Mouse (Mus musculus) mouse embryonic stem cell (cell line): ENCODE measurements around the gene Letmd1.

Experiments
- in situ Hi-C, 2 experiments: fragments of 300-500 bp; cut with MboI; formaldehyde crosslinking; loops; 1 replicate in 1 of 2; 3 replicates in 1 of 2; pipeline ENCODE4 v1.14.3; 2019 to 2020; ENCODE audit warnings: low sequenced_read_pairs in 2 of 2, low pct_unique_long_range_greater_than_20kb in 1 of 2, mixed read lengths in 1 of 2; ENCODE audit not compliant: unreplicated experiment in 1 of 2

Letmd1 gene

GRCm38 (mm10) chr15:100448572-100448971, 20.3 kb upstream of the Letmd1 start:
- in situ Hi-C loops: no loop called here

- in situ Hi-C loops: no loop called here
Observed at GRCm38 (mm10) chr15:100449495-100449894, 19.3 kb upstream of the Letmd1 start.

GRCm38 (mm10) chr15:100451245-100451644, 17.6 kb upstream of the Letmd1 start:
- in situ Hi-C loops: no loop called here

DNA sequence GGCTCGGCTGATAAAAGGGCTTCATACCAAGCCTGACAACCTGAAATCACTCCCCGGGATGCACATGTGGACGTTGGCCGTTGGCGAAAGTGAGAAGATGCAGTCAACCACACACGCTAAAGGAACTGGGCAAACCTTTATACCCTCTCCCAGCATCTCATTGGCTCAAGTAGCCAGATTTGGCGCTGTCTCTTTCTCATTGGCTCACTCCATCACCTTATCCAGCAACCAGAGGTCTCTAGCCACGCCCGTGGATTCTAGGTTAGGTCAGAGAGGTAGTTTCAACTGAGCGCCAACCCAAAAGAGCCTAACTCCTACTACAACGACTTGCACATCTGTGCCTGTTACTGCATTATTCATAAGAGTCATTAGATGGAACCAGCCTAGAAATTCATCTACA, 16.3 kb upstream of the Letmd1 start:
- in situ Hi-C loops: no loop called here

DNA sequence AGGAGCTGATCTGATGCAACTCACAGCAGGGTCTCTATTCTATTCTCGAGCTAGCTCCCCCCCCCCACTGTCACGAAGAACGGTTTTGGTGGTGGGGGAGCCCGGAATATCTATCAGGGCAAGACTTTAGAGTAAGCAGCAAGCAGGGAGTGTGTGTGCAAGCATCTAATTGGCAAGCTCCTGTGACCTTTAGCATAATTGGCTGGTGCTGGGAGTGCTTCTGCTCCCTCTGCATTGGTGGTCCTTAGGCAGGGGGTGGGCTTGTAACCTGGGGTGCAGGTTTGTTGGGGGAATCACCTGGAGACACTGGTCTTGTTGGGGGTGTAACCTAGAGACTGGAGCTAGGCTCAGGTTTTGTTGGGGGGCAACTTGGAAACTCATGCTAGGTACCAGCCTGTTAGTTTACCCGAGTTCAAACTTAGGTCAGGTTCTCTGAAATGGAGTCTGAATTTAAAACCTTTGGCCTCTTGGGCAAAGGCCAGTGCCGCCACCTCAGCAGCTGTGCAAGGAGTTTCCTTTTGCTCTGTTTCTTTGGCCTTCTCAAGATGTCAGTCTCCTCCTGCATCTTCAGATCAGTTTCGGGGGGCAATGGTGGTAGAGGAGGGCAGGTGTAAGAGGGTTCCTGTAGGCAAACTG, 12.3 kb upstream of the Letmd1 start:
- in situ Hi-C loops: no loop called here

- in situ Hi-C loops: no loop called here
Observed at GRCm38 (mm10) chr15:100457340-100457739, 11.5 kb upstream of the Letmd1 start.

DNA sequence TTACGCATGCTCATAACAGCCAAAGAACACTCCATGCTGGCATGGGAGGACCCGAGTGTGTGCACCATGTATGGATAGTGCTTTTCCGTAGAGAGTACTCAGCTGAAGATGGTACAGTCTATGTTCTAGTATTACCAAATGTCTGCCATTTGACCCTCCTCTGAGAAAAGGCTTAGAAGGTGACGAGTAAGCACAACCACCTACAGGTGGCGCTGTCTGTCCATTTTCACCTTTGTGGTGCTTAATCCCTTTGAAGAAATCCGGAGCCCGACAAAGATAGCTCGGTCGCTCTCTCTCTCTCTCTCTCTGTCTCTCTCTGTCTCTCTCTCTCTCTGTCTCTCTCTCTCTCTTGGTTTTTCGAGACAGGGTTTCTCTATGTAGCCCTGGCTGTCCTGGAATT, 10.8 kb upstream of the Letmd1 start:
- in situ Hi-C loops: no loop called here

GRCm38 (mm10) chr15:100460942-100461341, 7.9 kb upstream of the Letmd1 start:
- in situ Hi-C loops: loop anchor here (5.0 kb wide), 2 partner anchors 151 to 216 kb away; no protein-coding TSS in a partner anchor

DNA sequence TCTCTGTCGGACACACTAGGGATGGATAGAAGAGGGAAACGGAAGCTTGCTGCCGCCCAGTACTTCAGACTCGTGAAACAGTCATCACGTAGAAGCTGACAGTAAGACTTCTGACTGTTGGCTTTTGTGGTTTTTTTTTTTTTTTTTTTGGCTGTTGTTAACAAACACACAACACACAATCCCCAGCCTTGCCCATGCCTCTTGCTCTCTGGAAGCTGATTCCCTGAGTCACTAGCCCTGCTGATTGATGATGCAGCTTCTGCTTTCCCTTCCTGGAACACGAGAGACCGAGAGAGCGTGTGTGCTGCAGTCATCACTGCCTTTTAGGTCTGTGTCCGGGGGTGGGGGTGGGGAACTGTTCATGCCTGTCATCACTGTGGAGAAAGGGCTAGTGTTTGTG, 7.2 kb upstream of the Letmd1 start:
- in situ Hi-C loops: loop anchor here (5.0 kb wide), 2 partner anchors 151 to 216 kb away; no protein-coding TSS in a partner anchor

GRCm38 (mm10) chr15:100462086-100462485, 6.7 kb upstream of the Letmd1 start:
- in situ Hi-C loops: loop anchor here (5.0 kb wide), 2 partner anchors 150 to 215 kb away; no protein-coding TSS in a partner anchor

DNA sequence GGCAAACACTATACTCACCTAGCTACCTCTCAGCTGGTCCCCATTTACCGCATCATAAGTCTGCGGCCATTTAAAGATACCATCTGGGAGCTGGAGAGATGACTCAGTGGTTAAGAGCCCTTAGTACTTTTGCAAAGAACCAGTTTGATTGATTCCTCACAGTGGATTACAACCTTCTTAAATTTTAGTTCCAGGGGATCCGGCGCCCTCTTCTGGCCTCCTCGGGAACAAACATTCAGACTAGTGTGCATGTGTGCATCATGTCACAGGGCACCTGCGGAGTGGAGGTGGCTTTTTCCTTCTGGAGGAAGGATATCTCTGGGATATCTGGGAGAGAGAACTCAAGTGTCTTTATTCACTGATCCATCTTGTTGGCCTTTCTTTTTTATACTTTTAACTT, 5.1 kb upstream of the Letmd1 start:
- in situ Hi-C loops: loop anchor here (5.0 kb wide), 2 partner anchors 149 to 214 kb away; no protein-coding TSS in a partner anchor

DNA sequence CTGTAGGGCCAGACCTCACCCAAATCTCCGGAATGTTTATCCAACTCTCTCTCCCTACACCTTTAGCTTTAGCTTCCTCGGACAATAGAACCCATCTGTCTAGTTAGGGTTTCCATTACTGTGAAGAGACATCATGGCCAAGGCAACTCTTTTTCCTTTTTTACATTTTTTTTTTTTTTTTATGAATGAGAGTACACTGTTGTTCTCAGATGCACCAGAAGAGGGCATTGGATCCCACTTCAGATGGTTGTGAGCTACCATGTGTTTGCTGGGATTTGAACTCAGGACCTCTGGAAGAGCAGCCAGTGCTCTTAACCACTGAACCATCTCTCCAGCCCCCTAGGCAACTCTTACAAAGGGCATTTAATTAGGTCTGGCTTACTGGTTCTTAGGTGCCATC, 3.4 kb upstream of the Letmd1 start:
- in situ Hi-C loops: no loop called here

DNA sequence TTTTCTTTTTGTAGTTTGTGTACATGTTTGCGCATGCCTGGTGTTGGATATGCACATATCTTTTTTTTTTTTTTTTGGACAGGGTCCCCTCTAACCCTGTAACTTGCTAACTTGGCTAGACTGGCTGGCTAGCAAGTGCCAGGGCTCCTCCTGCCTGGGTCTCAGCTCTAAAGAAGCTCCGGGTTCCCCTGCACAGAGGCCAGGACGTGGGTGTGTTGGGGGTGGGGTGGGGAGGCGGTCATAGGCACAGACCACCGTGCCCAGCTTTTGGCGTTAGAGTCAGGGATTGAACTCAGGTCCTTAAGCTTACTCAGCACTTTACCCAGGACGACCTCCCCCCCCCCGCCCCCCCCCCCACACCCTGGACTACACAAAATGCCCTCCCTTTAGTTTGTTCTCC, 1.1 kb upstream of the Letmd1 start:
- in situ Hi-C loops: no loop called here

GRCm38 (mm10) chr15:100469189-100469545, 344 bp downstream of the Letmd1 start:
- in situ Hi-C loops: no loop called here

DNA sequence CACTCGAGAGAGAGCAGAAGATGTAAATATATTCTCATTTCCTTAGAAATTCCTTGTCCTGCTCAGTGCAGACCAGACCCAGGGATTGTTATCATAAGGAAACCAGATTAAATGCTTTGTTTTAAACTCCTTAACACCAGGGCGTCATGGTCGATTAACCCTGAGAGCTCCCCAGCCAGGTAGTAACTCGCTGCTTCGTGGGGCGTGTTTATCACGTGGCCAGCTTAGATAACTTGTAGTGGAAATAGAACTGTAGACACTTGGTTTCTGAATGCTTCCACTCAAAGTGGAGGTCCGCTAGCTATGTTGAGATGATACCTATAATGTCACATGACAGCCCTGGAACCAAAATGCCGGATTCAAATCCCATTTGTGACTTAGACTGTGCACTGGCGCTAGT, 1.2 kb downstream of the Letmd1 start:
- in situ Hi-C loops: no loop called here

- in situ Hi-C loops: no loop called here
Observed at GRCm38 (mm10) chr15:100473926-100474503, 5.2 kb downstream of the Letmd1 start.

- in situ Hi-C loops: no loop called here
Observed at GRCm38 (mm10) chr15:100478351-100478750, 9.5 kb downstream of the Letmd1 start.

DNA sequence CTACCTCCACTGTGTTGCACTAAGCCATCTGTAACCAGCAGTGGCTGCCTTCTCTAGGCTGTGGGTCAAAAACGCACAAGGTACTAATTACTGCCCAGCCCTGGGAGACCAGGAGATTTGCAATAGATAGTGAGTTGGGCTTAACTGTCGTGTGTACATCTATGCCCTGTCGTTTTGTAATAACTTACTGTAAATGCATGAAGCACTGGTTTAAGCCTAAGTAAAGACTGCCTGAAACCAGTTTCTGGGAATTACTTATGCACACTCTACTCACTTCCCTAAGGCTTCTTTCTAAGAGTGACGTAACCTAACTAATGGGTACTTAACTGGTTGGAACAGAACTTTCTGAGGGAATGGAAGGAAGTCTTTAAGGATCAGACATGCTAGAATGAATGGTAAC, 10.1 kb downstream of the Letmd1 start:
- in situ Hi-C loops: no loop called here

DNA sequence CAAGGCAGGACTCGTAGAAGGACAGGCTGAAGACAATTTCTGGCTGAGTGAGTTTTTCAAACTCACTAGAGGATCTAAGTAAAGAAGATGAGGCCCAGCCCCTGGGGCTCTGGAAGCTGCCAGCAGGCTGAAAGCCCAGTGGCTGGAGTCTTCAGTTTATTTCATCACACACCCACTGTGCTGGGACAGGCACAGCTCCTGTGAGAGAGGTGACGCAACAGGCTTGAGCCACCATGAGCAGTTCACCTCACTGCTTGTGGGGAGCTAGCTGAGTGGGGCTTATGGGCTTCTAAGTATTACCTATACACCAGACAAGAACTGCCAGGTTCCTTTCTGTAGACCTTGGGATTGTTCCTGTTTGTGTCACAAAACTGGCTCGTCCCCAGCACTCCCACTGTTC, 16.8 kb downstream of the Letmd1 start:
- in situ Hi-C loops: no loop called here

DNA sequence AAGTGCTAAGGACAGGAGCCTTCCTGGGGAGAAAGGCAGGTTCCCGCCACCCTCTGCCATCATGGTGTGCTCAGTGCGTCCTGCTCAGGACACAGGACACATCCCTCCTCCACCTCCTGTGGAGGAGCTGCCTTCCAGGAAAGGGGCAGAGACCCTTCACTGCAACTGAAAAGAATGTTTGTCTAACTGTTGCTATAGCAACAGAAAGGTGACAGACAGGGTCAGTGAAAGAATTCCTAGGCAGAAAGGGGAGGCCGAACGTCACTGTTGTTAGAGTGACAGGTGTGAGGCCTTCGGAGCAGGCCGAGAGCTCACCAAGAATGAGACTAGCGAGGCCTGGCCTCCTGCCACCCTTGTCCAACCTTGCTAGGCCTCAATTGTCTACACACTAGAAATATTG, 17.6 kb downstream of the Letmd1 start:
- in situ Hi-C loops: no loop called here
